Mouse (Mus musculus) layer of hippocampus, adult 9-11 months (tissue): ENCODE measurements at regions not wholly inside any gene's neighbourhood (a gene's known extent, or its start where the extent isn't known, plus 50 kb on each side); places are given as distances from the start of the nearest gene placed in this dataset.

Experiments
- DNase-seq: peaks from one replicate; pipeline ENCODE4 v3.0.0; 2022

GRCm38 (mm10) chr4:57362652-57363051, 61.0 kb upstream of the Ptpn3 start:
- DNase-seq: no peak

DNA sequence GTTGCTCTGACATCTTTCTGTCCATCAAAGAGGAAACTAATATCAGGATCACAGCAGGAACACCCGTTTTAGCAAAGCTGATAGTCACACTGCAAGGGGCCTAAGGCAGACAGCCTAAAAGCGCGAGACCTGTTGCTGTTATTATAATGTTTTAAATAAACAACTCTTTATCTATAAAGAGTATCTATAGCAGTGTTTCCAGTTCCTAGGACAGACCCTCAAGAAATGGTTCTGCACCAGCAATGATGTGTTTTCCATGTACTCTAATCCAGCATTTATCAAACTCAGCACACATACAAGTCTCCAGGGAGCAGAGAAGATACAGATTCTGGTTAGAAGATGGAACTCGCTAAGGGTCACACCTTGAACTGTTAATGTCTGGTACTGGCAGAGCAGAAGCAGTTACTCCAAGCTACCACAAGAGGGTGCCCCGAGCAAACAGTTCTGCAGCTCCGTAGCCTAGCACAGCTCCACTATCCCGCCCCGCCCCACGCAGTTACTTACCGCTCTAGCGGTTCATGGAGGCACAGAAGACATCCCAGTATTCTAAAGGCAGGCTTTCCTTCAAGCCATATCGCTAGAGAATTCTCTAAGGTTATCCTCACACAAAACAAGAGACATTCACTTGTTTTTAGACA, 64.2 kb upstream of the Palm2 start:
- peak; percentile 75 for DNase-seq

GRCm38 (mm10) chr4:57377872-57378271, 56.2 kb upstream of the Palm2 start:
- no peak for DNase-seq

DNA sequence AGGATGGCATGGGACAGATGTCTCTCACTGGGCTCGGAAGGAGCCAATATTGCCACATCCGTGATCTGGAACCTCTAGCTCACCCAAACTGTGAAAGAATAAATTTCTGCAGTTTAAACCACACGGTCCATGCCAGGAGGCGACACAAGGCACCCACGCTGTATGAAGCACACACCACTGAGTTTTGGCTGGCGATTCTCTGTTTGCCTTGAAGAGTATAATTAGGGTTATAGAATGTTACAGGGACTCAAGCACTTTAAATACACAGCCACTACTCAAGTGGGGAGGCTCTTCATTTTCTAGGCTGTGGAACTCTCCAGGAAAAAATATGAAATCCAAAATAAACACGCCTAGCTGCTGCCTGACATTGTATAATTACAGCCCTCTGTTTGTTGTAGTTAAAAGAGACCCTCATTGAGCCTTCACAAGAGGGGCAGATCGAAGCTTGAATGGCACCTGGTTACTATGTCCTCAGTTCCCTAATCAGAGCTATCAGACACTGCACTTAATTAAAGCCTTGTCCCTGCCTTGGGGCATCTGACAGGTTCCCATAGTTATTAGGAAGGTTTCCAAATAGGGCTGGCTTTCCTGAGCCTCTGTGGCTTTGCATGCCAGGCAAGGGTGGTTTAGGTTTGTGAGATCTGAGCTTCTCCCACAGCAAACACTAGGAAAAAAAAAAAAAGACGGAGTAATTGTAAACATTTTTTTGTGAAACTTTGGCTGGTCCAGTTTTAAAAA, 53.8 kb upstream of the Palm2 start:
- no peak for DNase-seq

GRCm38 (mm10) chr4:57381306-57381705, 52.7 kb upstream of the Palm2 start:
- no peak for DNase-seq
